Mouse (Mus musculus) forebrain, embryonic 14.5 days (tissue): ENCODE measurements around the gene Gstp2. TPM values are rescaled to one million over a fixed set of nuclear protein-coding genes. Genes with fewer than 3 reads are reported as not detected.

Source experiments
- ATAC-seq: fragments of 200-750 bp; cut with Nextera tagmentation; 2 replicates; pipeline ENCODE4 v1.8.0; 2017; ENCODE audit warnings: mild to moderate bottlenecking, moderate library complexity
- DNase-seq: peaks from one replicate; pipeline ENCODE4 v3.0.0-alpha.2; 2015; ENCODE audit warnings: low spot score
- H3K27ac ChIP-seq: fragments of 300-500 bp; sonication (generic); 2 replicates; pipeline ENCODE4 v1.5.1; 2014; ENCODE audit warnings: low read depth, mild to moderate bottlenecking, control low read depth, low read length, moderate library complexity
- H3K27me3 ChIP-seq: fragments of 300-500 bp; sonication (generic); replicated peaks from 2 replicates; pipeline ENCODE4 v1.6.1; 2014; ENCODE audit warnings: low read length, control low read depth, mixed read lengths; ENCODE audit not compliant: control insufficient read depth, insufficient read depth
- H3K36me3 ChIP-seq: fragments of 300-500 bp; sonication (generic); 2 replicates; pipeline ENCODE4 v1.6.1; 2014; ENCODE audit warnings: low read length, control low read depth; ENCODE audit not compliant: control insufficient read depth, insufficient read depth
- H3K4me1 ChIP-seq: fragments of 300-500 bp; sonication (generic); 2 replicates; pipeline ENCODE4 v1.6.1; 2014; ENCODE audit warnings: antibody characterized with exemption, low read length, control low read depth; ENCODE audit not compliant: control insufficient read depth, insufficient read depth
- H3K4me2 ChIP-seq: fragments of 300-500 bp; sonication (generic); 2 replicates; pipeline ENCODE4 v1.6.1; 2014; ENCODE audit warnings: mild to moderate bottlenecking, control low read depth, low read length
- H3K4me3 ChIP-seq: fragments of 300-500 bp; sonication (generic); 2 replicates; pipeline ENCODE4 v1.5.1; 2014; ENCODE audit warnings: low read depth, low read length, control low read depth
- H3K9ac ChIP-seq: fragments of 300-500 bp; sonication (generic); 2 replicates; pipeline ENCODE4 v1.6.1; 2014; ENCODE audit warnings: mild to moderate bottlenecking, low read length, control low read depth, moderate library complexity
- H3K9me3 ChIP-seq: fragments of 300-500 bp; sonication (generic); replicated peaks from 2 replicates; pipeline ENCODE4 v1.6.1; 2016; ENCODE audit warnings: low read length, control low read depth, mixed read lengths; ENCODE audit not compliant: control insufficient read depth
- WGBS: fragments of 180-500 bp; shearing (Covaris S2); extraction: QIAGEN DNeasy Blood & Tissue Kit; methylation state at CpG from one replicate; pipeline ENCODE4 v1.1.7; 2014; 5-methylcytosine and 5-hydroxymethylcytosine counted together
- polyA plus RNA-seq: library from polyadenylated mRNA; unstranded; fragments of >200 nt; fragmentation: Nextera tagmentation; extraction: Ambion mirVana; gene quantifications from 2 replicates; pipeline ENCODE4 v1.2.1, GENCODE M21; 2014

The Gstp2 gene
- polyA plus RNA-seq: 1.2 and 4.2 TPM in 2 replicates

GRCm38 (mm10) chr19:4045966-4046865 lies at the start of gene Gstp2:
Gene Gstp2 (minus strand): TSS chr19:4046023.
- Histone ChIP-seq H3K4me2 (peak within 1 kb of the TSS; percentile 6; the same call in 1 of the 2 replicates), H3K36me3 (no peaks in the 10 kb centered on the region), H3K9me3 (no peaks in the 10 kb centered on the region), H3K27me3 (no peaks in the 10 kb centered on the region), H3K27ac (no peak within 1 kb of the TSS), H3K4me3 (no peak within 1 kb of the TSS), H3K4me1 (no peaks in the 10 kb centered on the region), H3K9ac (no peak within 1 kb of the TSS)
- DNase-seq (peak; percentile 79), ATAC-seq (no peak)
- 58% methylated on average over 16 of the region's 16 CpGs for WGBS

- H3K9me3 ChIP-seq: no peaks in the 10 kb centered on the region
- WGBS: 84% methylated on average over 5 of the region's 5 CpGs
- no peak overlapping the region for H3K9ac ChIP-seq
- H3K4me2 ChIP-seq: no peak overlapping the region
- H3K4me3 ChIP-seq: no peak overlapping the region
- H3K4me1 ChIP-seq: peaks cover 10% of the 10 kb centered on the region
- no peak overlapping the region for H3K27ac ChIP-seq
- no peak for DNase-seq
- no peak for ATAC-seq
- no peaks in the 10 kb centered on the region for H3K27me3 ChIP-seq
- no peaks in the 10 kb centered on the region for H3K36me3 ChIP-seq
Observed at GRCm38 (mm10) chr19:4094774-4095303, 49.0 kb upstream of the Gstp2 start.

- ATAC-seq (no peak), DNase-seq (no peak)
- 93% methylated on average over 3 of the region's 3 CpGs for WGBS
- H3K27me3 ChIP-seq: no peaks in the 10 kb centered on the region
- no peaks in the 10 kb centered on the region for H3K9me3 ChIP-seq
- no peak overlapping the region for H3K27ac ChIP-seq
- peaks cover 6% of the 10 kb centered on the region for H3K4me1 ChIP-seq
- no peak overlapping the region for H3K9ac ChIP-seq
- H3K4me3 ChIP-seq: no peak overlapping the region
- H3K4me2 ChIP-seq: no peak overlapping the region
- no peaks in the 10 kb centered on the region for H3K36me3 ChIP-seq
Observed at GRCm38 (mm10) chr19:4094348-4094747, 48.5 kb upstream of the Gstp2 start.

- Histone ChIP-seq H3K36me3 (no peaks in the 10 kb centered on the region), H3K9ac (no peak overlapping the region), H3K9me3 (no peaks in the 10 kb centered on the region), H3K4me2 (no peak overlapping the region), H3K27ac (no peak overlapping the region), H3K4me1 (peaks cover 6% of the 10 kb centered on the region), H3K4me3 (no peak overlapping the region), H3K27me3 (no peaks in the 10 kb centered on the region)
- ATAC-seq (no peak), DNase-seq (no peak)
- 82% methylated on average over 7 of the region's 7 CpGs for WGBS
Observed at GRCm38 (mm10) chr19:4093772-4094171, 47.9 kb upstream of the Gstp2 start.

- ATAC-seq (no peak), DNase-seq (no peak)
- H3K4me2 ChIP-seq: no peak overlapping the region
- WGBS: 85% methylated on average over 3 of the region's 3 CpGs
- H3K9me3 ChIP-seq: no peaks in the 10 kb centered on the region
- peaks cover 6% of the 10 kb centered on the region for H3K4me1 ChIP-seq
- no peak overlapping the region for H3K9ac ChIP-seq
- no peaks in the 10 kb centered on the region for H3K36me3 ChIP-seq
- H3K27me3 ChIP-seq: no peaks in the 10 kb centered on the region
- no peak overlapping the region for H3K27ac ChIP-seq
- no peak overlapping the region for H3K4me3 ChIP-seq
Observed at GRCm38 (mm10) chr19:4092750-4093149, 46.9 kb upstream of the Gstp2 start.

- WGBS: 71% methylated on average over 2 of the region's 2 CpGs
- no peak for DNase-seq
- Histone ChIP-seq H3K36me3 (no peaks in the 10 kb centered on the region), H3K4me3 (no peak overlapping the region), H3K4me1 (peaks cover 6% of the 10 kb centered on the region), H3K9me3 (no peaks in the 10 kb centered on the region), H3K4me2 (no peak overlapping the region), H3K27me3 (no peaks in the 10 kb centered on the region), H3K9ac (no peak overlapping the region), H3K27ac (no peak overlapping the region)
- ATAC-seq: no peak
Observed at GRCm38 (mm10) chr19:4091383-4091782, 45.6 kb upstream of the Gstp2 start.

GRCm38 (mm10) chr19:4090446-4090845 lies 44.6 kb upstream of the Gstp2 start:
- no peak overlapping the region for H3K9ac ChIP-seq
- WGBS: 92% methylated on average over 3 of the region's 3 CpGs

GRCm38 (mm10) chr19:4089128-4089527 lies 43.3 kb upstream of the Gstp2 start:
- H3K36me3 ChIP-seq: no peaks in the 10 kb centered on the region
- 25% methylated on average over 6 of the region's 6 CpGs for WGBS
- no peak overlapping the region for H3K4me2 ChIP-seq
- H3K9ac ChIP-seq: no peak overlapping the region
- ATAC-seq: no peak
- peak; percentile 29 for DNase-seq
- no peaks in the 10 kb centered on the region for H3K27me3 ChIP-seq
- no peaks in the 10 kb centered on the region for H3K9me3 ChIP-seq
- H3K4me3 ChIP-seq: no peak overlapping the region
- no peak overlapping the region for H3K27ac ChIP-seq
- H3K4me1 ChIP-seq: no peaks in the 10 kb centered on the region

More at GRCm38 (mm10) chr19:4090446-4090845, 44.6 kb upstream of the Gstp2 start:
- no peak overlapping the region for H3K4me2 ChIP-seq
- H3K4me1 ChIP-seq: no peaks in the 10 kb centered on the region
- no peaks in the 10 kb centered on the region for H3K9me3 ChIP-seq
- no peaks in the 10 kb centered on the region for H3K27me3 ChIP-seq
- no peak overlapping the region for H3K4me3 ChIP-seq
- ATAC-seq: no peak
- H3K27ac ChIP-seq: no peak overlapping the region
- H3K36me3 ChIP-seq: no peaks in the 10 kb centered on the region
- no peak for DNase-seq

- Histone ChIP-seq H3K4me2 (no peak overlapping the region), H3K9me3 (no peaks in the 10 kb centered on the region), H3K4me3 (no peak overlapping the region), H3K27ac (no peak overlapping the region), H3K9ac (no peak overlapping the region), H3K27me3 (no peaks in the 10 kb centered on the region), H3K4me1 (no peaks in the 10 kb centered on the region), H3K36me3 (no peaks in the 10 kb centered on the region)
- ATAC-seq (no peak), DNase-seq (no peak)
- 62% methylated on average over 5 of the region's 5 CpGs for WGBS
Observed at GRCm38 (mm10) chr19:4088146-4088545, 42.3 kb upstream of the Gstp2 start.
